Mouse (Mus musculus) right cerebral cortex, postnatal 36 days (tissue): Measurements from ENCODE around the gene 4930467E23Rik.
A peak's percentile ranks its signal among the peaks of the same experiment; 100 is the strongest.
"Not testable (repeated sequence)": the region's sequence is repeated elsewhere in the genome, so short reads cannot be mapped to it uniquely, and the experiment has no call there.

ENCODE experiments used
- DNase-seq, 2 experiments: peaks; one replicate each; pipeline ENCODE4 v3.0.0; 2022; ENCODE audit warnings: low spot score in 2 of 2, mixed read lengths in 1 of 2

4930467E23Rik gene

GRCm38 (mm10) chr8:19729276-19729675, at the start of gene 4930467E23Rik:
TSS of gene 4930467E23Rik (plus strand) at chr8:19729576.
- not testable (repeated sequence) for DNase-seq

DNA sequence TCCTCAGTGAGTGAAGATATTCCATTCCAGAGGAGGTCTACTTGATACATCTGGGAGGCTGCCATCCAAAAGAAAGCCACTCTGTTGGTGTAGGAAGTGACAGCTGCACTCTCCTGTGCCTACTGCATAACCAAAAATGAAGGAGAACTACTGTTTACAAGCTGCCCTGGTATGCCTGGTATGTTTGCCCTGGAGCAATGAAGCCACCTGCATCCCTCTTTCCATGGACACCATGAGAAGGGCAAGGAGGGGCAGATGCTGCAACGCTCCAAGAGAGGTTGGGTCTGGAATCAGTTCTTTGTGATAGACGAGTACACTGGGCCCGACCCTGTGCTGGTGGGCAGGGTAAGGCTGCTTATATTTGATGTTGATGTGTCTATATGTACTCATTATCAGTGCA, 47.1 kb upstream of the 4930467E23Rik start:
- not testable (repeated sequence) for DNase-seq

GRCm38 (mm10) chr8:19685476-19685875, 43.9 kb upstream of the 4930467E23Rik start:
- not testable (repeated sequence) for DNase-seq

GRCm38 (mm10) chr8:19688802-19689525, 40.4 kb upstream of the 4930467E23Rik start:
- not testable (repeated sequence) for DNase-seq

- DNase-seq: not testable (repeated sequence)
Observed at GRCm38 (mm10) chr8:19689745-19690144, 39.6 kb upstream of the 4930467E23Rik start.

GRCm38 (mm10) chr8:19691421-19691820, 38.0 kb upstream of the 4930467E23Rik start:
- DNase-seq: not testable (repeated sequence)

- DNase-seq: not testable (repeated sequence)
Observed at GRCm38 (mm10) chr8:19697497-19698077, 31.8 kb upstream of the 4930467E23Rik start.

- not testable (repeated sequence) for DNase-seq
Observed at GRCm38 (mm10) chr8:19698123-19698522, 31.3 kb upstream of the 4930467E23Rik start.

- DNase-seq: peak in 1 of 2 experiments; percentile 65
Observed at GRCm38 (mm10) chr8:19698722-19699121, 30.7 kb upstream of the 4930467E23Rik start.

DNA sequence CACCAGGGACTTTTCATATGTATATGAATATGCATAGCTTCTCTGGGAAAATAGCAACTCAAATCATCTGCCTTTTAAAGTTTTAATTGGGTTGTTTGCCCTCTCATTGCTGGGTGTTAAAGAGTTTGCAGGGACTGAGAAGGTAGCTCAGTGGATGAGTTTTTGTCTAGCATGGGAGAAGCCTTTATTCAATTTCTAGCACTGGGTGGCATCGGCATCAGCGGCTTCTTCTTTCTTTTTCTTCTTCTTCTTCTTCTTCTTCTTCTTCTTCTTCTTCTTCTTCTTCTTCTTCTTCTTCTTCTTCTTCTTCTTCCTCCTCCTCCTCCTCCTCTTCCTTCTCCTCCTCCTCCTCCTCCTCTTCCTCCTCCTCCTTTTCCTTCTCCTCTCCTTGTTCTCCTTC, 28.1 kb upstream of the 4930467E23Rik start:
- not testable (repeated sequence) for DNase-seq

DNA sequence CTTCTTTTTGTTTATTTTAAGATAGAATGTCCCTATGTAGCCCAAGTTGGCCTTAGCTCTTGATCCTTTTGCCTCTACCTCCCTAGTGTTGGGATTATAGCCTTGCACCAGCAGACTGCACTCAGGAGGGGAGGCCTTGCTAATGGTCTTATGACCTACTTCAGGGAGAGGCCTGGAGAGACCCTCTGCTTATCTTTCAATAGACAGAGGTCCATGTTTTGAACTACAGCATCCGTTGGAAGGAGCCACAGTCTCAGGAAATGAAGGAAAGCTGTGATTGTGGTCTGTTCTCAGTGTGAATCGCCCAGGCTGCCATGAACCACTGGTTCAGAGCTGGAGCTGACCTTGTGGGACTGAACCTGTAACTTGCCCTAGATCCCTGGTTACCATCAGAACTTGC, 27.1 kb upstream of the 4930467E23Rik start:
- not testable (repeated sequence) for DNase-seq

DNA sequence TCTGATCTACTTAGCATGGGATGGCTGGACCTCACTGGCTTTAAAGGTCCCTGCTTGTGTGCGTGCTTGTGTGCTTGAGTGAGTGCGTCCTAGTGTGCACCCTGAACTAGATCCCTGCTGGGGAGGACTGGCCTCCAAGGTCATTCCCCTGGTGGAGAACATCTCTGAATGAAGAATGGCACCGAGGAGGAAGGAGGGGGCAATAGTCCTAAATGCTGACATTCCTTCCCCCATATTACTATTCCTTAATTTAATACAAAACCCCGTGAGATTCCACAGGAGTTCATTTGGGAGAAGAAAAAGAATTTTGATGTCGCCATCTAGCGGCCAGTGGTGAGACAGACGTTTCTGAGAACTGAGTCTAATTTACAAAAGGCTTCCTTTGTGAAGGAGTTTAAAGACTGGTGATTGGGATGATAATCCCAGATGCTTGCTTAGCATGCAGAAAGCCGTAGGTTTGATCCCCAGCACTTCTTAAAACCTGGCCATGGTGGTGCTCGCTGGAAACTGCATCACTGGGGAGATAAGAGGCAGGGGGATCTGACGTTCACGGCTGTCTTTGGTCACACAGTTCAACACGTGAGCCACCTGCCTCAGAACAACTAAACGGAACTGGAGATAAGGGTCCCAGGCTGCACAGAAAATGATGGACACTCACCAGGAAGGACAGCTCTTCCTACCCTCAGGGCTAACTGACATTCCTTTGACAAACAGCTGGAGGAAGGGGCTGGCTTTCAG, 26.2 kb upstream of the 4930467E23Rik start:
- DNase-seq: peak; percentile 83

DNA sequence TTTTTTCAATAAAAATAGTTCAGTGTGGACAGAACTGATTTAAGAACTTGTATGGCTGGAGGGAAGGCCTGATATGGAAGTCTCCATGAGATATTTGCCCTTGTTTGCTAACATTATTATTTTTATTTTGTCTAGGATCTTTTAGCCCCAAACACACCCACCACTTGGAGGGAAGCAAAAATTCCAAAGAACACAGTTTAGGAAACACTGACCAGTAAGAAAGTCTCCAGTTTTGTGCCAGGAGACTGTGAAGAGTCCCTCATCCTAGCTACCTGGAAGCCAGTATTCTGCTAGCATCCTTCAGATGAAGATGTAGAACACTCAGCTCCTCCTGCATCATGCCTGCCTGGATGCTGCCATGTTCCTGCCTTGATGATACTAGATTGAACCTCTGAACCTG, 25.5 kb upstream of the 4930467E23Rik start:
- DNase-seq: not testable (repeated sequence)

DNA sequence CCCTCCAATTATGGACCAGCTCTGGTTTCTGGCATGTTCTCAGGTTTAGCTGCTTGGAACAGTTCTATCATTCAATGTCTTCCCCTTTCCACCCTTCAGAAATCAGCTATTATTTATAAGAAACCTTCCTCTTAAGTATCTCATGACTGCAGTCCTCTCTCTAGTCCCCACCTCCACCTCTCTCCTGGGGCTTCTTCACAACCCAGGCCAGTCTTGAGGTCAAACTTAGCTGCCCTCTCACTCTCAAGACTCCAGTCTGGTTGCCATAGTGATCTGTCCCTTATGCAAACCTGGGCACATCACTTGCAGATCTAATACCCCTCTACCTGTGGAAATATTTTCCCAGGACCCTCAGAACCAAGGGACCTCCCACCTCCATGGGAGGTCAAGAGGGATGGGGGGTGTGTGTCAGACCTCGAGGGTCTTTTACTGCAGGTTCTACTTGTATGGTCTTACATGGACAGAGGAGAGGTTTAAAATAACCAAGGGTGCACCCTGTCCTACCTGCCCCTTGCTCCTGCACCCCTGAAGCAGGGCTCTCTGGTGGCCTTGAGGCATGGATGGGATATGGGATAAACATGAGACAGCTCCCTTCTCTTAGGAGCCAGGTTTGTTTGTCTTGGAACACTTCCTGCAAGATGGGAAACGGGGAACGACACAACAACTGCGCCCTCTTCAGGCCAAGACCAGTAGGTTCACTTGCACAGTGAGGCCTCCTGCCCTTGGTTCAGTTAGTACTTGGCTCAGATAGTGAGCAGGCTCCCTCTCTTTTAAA, 24.7 kb upstream of the 4930467E23Rik start:
- DNase-seq: not testable (repeated sequence)

- DNase-seq: not testable (repeated sequence)
Observed at GRCm38 (mm10) chr8:19705216-19705600, 24.2 kb upstream of the 4930467E23Rik start.

GRCm38 (mm10) chr8:19706101-19706725, 23.2 kb upstream of the 4930467E23Rik start:
- not testable (repeated sequence) for DNase-seq

DNA sequence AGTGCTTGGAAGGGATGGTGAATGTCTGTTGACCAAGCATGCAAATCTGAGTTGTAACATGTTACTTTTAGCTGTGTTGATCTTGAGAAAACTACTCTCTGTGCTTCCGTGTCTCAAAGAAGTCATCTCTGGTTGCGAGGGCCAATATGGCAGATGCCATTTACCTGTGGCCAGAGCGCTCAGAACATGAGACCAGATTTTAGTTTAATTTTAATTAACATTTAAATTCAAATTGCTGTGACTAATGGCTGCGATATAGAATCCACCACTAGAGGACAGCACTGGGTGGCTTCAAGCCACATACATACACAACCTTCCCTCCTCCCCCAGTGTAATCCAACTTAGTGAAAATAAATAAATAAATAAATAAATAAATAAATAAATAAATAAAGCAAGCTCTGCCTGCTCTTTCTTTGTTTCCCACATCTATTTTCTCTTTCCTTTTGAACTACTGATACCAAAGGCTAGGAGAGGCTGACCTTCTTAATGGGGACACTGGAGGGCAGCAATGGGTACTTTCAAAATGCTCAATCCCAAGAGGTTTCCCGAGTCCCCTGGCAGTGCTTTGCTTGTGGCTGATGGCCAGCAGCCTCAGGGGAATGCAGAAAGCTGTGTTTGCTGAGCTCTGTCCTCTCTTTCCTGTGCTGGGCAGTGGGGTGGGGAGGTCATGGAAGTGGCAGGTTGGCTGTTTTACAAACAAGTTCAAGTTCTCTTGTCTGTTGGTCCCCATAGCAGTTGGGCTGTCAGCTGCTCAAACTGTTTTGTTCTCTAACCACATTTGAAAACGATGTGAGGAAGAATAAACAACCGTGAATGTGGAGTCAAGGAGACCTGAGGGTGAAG, 22.2 kb upstream of the 4930467E23Rik start:
- peak; percentile 82 to 89 for DNase-seq

DNA sequence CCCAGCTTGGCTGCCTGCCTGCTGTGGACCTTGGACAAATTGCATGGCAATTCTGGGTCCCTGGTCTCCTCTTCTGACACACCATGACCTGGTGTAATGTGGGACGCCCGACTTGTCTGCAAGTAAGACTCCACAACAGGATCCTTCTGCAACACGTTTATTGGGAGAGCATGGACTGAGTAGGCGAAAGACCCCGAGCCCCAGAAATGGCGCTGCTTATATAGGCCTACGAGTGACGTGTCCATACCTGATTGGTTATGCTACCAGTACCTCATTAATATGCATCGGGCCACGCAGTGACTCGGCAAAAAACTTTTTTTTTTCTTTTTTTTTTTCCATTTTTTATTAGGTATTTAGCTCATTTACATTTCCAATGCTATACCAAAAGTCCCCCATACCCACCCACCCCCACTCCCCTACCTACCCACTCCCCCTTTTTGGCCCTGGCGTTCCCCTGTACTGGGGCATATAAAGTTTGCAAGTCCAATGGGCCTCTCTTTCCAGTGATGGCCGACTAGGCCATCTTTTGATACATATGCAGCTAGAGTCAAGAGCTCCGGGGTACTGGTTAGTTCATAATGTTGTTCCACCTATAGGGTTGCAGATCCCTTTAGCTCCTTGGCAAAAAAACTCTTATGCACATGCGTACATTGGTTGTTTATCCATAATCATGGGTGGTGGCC, 21.5 kb upstream of the 4930467E23Rik start:
- not testable (repeated sequence) for DNase-seq

DNA sequence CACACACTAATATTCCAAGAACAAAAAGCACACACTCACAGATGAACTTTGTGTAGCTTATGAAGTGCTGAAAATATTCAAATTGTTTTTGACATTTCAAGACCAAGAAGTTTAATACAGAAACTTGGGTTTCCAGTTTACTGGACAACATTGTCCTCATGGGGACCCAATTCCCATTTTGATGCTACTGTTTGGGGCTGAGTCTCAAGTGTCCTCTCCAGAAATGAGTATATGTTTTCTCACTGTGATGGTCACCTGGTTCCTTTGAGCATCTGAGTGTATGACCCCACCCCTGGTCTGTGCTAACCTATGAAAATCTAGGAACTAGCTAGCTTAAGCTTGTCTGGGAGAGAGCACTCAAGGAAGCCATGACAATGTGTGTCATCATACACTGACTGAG, 20.4 kb upstream of the 4930467E23Rik start:
- DNase-seq: not testable (repeated sequence)

GRCm38 (mm10) chr8:19709488-19709887, 19.9 kb upstream of the 4930467E23Rik start:
- DNase-seq: not testable (repeated sequence)
